Mouse (Mus musculus) heart, adult 2 months (tissue): ENCODE data around the gene Dok1. TPM values are rescaled to one million over a fixed set of nuclear protein-coding genes. Genes with fewer than 3 reads are reported as not detected.

Source experiments
- DNase-seq, 2 experiments: peaks; one replicate each; pipeline ENCODE4 v3.0.0; 2021
- H3K27ac ChIP-seq: fragments of 200-600 bp; 2 replicates; pipeline ENCODE4 v1.8.1; 2022
- H3K27me3 ChIP-seq: fragments of 200-500 bp; 2 replicates; pipeline ENCODE4 v1.6.1; 2012; ENCODE audit warnings: mild to moderate bottlenecking, low read length, inconsistent platforms, mixed read lengths; ENCODE audit not compliant: control insufficient read depth, insufficient read depth
- H3K36me3 ChIP-seq: fragments of 200-500 bp; 2 replicates; pipeline ENCODE4 v1.6.1; 2012; ENCODE audit warnings: low read length, inconsistent platforms; ENCODE audit not compliant: control insufficient read depth, insufficient read depth
- H3K4me1 ChIP-seq: fragments of 200-500 bp; 2 replicates; pipeline ENCODE4 v1.6.1; 2011; ENCODE audit warnings: low read length; ENCODE audit not compliant: control insufficient read depth, insufficient read depth
- H3K4me3 ChIP-seq: fragments of 200-600 bp; 2 replicates; pipeline ENCODE4 v1.8.1; 2022
- H3K79me2 ChIP-seq: fragments of 200-500 bp; replicated peaks from 2 replicates; pipeline ENCODE4 v1.6.1; 2012; ENCODE audit warnings: mild to moderate bottlenecking, inconsistent platforms, low read length, moderate library complexity, mixed read lengths; ENCODE audit not compliant: control insufficient read depth, insufficient read depth
- H3K9ac ChIP-seq: fragments of 200-500 bp; 2 replicates; pipeline ENCODE4 v1.6.1; 2012; ENCODE audit warnings: low read depth, mild to moderate bottlenecking, control low read depth, inconsistent platforms, low read length, mixed read lengths
- CTCF ChIP-seq: fragments of 200-600 bp; IDR thresholded peaks from 2 replicates; pipeline ENCODE4 v1.8.1; 2022; ENCODE audit warnings: antibody characterized with exemption, mild to moderate bottlenecking, moderate library complexity
- EP300 ChIP-seq: fragments of 200-500 bp; IDR thresholded peaks from 2 replicates; pipeline ENCODE4 v1.6.1; 2011; ENCODE audit warnings: low read depth, low read length, control low read depth; ENCODE audit not compliant: insufficient read depth
- POLR2A ChIP-seq: fragments of 200-500 bp; IDR thresholded peaks from 2 replicates; pipeline ENCODE4 v1.6.1; 2011; ENCODE audit warnings: mild to moderate bottlenecking, low read depth, low read length, control low read depth; ENCODE audit not compliant: insufficient read depth
- WGBS: fragments of 180-500 bp; shearing (Covaris S2); methylation state at CpG from one replicate; pipeline ENCODE4 v1.1.7; 2018; 5-methylcytosine and 5-hydroxymethylcytosine counted together
- intact Hi-C: fragments of 180-260 bp; cut with DNase I; formaldehyde crosslinking; loops from one replicate; pipeline ENCODE4 v1.15.1; 2025
- microRNA-seq, 2 experiments: library from miRNA; unstranded; fragments of <30 nt; microRNA quantifications; one replicate each; pipeline ENCODE4 v1.2.0; 2021
- polyA plus RNA-seq: library from polyadenylated mRNA; depleted of rRNA; stranded (reverse); fragments of >200 nt; gene quantifications from 2 replicates; pipeline ENCODE4 v1.2.3, GENCODE M21; 2012; rRNA removed
- total RNA-seq, 2 experiments: library from RNA; stranded (reverse); gene quantifications; 2 replicates each; pipeline ENCODE4 v1.2.3; 2021

Gene Dok1
- total and polyA plus RNA-seq, 3 experiments: 2.6 to 3.4 (median 2.6) TPM

GRCm38 (mm10) chr6:82993696-82994095 is 39.6 kb downstream of the Dok1 start:
- 24% methylated on average over 1 of the region's 1 CpGs for WGBS
- intact Hi-C loops: no loop called here

GRCm38 (mm10) chr6:82987411-82987971 is 45.8 kb downstream of the Dok1 start:
- WGBS: 37% methylated on average over 9 of the region's 9 CpGs
- Histone ChIP-seq H3K4me3 (no peak overlapping the region), H3K27ac (no peak overlapping the region), H3K9ac (no peak overlapping the region), H3K27me3 (no peaks in the 10 kb centered on the region), H3K36me3 (no peaks in the 10 kb centered on the region), H3K79me2 (no peaks in the 10 kb centered on the region), H3K4me1 (no peaks in the 10 kb centered on the region)
- DNase-seq: no peak
- intact Hi-C loops: no loop called here
- no peak for TF ChIP-seq CTCF
- TF ChIP-seq POLR2A: no peak
- no peak for TF ChIP-seq EP300

More at GRCm38 (mm10) chr6:82993696-82994095, 39.6 kb downstream of the Dok1 start:
- no peaks in the 10 kb centered on the region for H3K27me3 ChIP-seq
- no peaks in the 10 kb centered on the region for H3K36me3 ChIP-seq
- DNase-seq: no peak
- H3K4me3 ChIP-seq: no peak overlapping the region
- no peak overlapping the region for H3K27ac ChIP-seq
- no peaks in the 10 kb centered on the region for H3K79me2 ChIP-seq
- no peak for TF ChIP-seq CTCF
- no peak for TF ChIP-seq POLR2A
- no peak overlapping the region for H3K9ac ChIP-seq
- H3K4me1 ChIP-seq: peaks cover 8% of the 10 kb centered on the region

Small RNA genes within 50 kb of the gene (microRNA-seq; reads per million reads assigned to microRNA genes)
- gene Mir7040: 0 to 0.56 reads per million in 2 experiments

Other genes with a start within 250 kb of the Dok1 start
- under 1 TPM; 0.13 to 0.18 TPM for gene Sema4f, start 93.7 kb downstream of the Dok1 start, total RNA-seq
- gene Sema4f, start 93.7 kb downstream of the Dok1 start, polyA plus RNA-seq: 0.37 and 0.53 TPM in 2 replicates
- under 1 TPM in 1 of 2 experiments, not detected in 1; 0.34 TPM for gene M1ap, start 86.6 kb downstream of the Dok1 start, total RNA-seq
- 0.31 TPM in 1 of 2 replicates, not detected in the other for gene M1ap, start 86.6 kb downstream of the Dok1 start, polyA plus RNA-seq
- gene Loxl3, start 702 bp upstream of the Dok1 start, total RNA-seq: 1 to 10 TPM; 1.9 to 2.1 TPM
- 5.4 and 7.2 TPM in 2 replicates for gene Loxl3, start 702 bp upstream of the Dok1 start, polyA plus RNA-seq
- 10 to 100 TPM; 70.9 to 87.0 TPM for gene Aup1, start 21.1 kb upstream of the Dok1 start, total RNA-seq
- gene Aup1, start 21.1 kb upstream of the Dok1 start, polyA plus RNA-seq: 148 and 178 TPM in 2 replicates
- 10 to 100 TPM; 26.9 to 30.4 TPM for gene Htra2, start 21.8 kb upstream of the Dok1 start, total RNA-seq
- 35.4 and 37.6 TPM in 2 replicates for gene Htra2, start 21.8 kb upstream of the Dok1 start, polyA plus RNA-seq
- gene Dqx1, start 24.4 kb upstream of the Dok1 start, total RNA-seq: under 1 TPM; 0.65 to 0.80 TPM
- gene Dqx1, start 24.4 kb upstream of the Dok1 start, polyA plus RNA-seq: 1.4 TPM in 2 replicates
- gene Tlx2, start 36.8 kb upstream of the Dok1 start, total RNA-seq: not detected
- 0.14 TPM in 1 of 2 replicates, not detected in the other for gene Tlx2, start 36.8 kb upstream of the Dok1 start, polyA plus RNA-seq
- 1 to 10 TPM; 7.7 to 8.0 TPM for gene Pcgf1, start 44.4 kb upstream of the Dok1 start, total RNA-seq
- gene Pcgf1, start 44.4 kb upstream of the Dok1 start, polyA plus RNA-seq: 11.5 and 15.5 TPM in 2 replicates
- 1 to 10 TPM in 1 of 2 experiments, under 1 TPM in 1; 0.84 to 1.5 TPM for gene Lbx2, start 52.9 kb upstream of the Dok1 start, total RNA-seq
- gene Lbx2, start 52.9 kb upstream of the Dok1 start, polyA plus RNA-seq: 1.5 and 2.2 TPM in 2 replicates
- 1 to 10 TPM; 2.0 to 2.5 TPM for gene Ccdc142, start 68.1 kb upstream of the Dok1 start, total RNA-seq
- gene Ccdc142, start 68.1 kb upstream of the Dok1 start, polyA plus RNA-seq: 1.7 and 2.4 TPM in 2 replicates
- gene Gm42688, start 68.1 kb upstream of the Dok1 start, total RNA-seq: under 1 TPM; 0.80 to 0.94 TPM
- 1.6 TPM in 2 replicates for gene Gm42688, start 68.1 kb upstream of the Dok1 start, polyA plus RNA-seq
- gene Mrpl53, start 75.6 kb upstream of the Dok1 start, total RNA-seq: 100 to 1,000 TPM; 113 to 131 TPM
- gene Mrpl53, start 75.6 kb upstream of the Dok1 start, polyA plus RNA-seq: 91.3 and 129 TPM in 2 replicates
- 1 to 10 TPM; 7.2 to 9.9 TPM for gene Mogs, start 82.0 kb upstream of the Dok1 start, total RNA-seq
- 13.9 and 15.8 TPM in 2 replicates for gene Mogs, start 82.0 kb upstream of the Dok1 start, polyA plus RNA-seq
- gene Wbp1, start 88.1 kb upstream of the Dok1 start, total RNA-seq: 10 to 100 TPM; 70.4 to 74.6 TPM
- gene Wbp1, start 88.1 kb upstream of the Dok1 start, polyA plus RNA-seq: 152 TPM in 2 replicates
- 10 to 100 TPM; 13.1 to 15.1 TPM for gene Ino80b, start 92.0 kb upstream of the Dok1 start, total RNA-seq
- gene Ino80b, start 92.0 kb upstream of the Dok1 start, polyA plus RNA-seq: 5.5 and 9.5 TPM in 2 replicates
- gene Rtkn, start 102.0 kb upstream of the Dok1 start, total RNA-seq: 1 to 10 TPM; 5.2 to 6.7 TPM
- 18.6 and 27.7 TPM in 2 replicates for gene Rtkn, start 102.0 kb upstream of the Dok1 start, polyA plus RNA-seq
- gene Wdr54, start 122.9 kb upstream of the Dok1 start, total RNA-seq: 1 to 10 TPM in 1 of 2 experiments, under 1 TPM in 1; 0.89 to 1.3 TPM
- gene Wdr54, start 122.9 kb upstream of the Dok1 start, polyA plus RNA-seq: 2.1 and 2.7 TPM in 2 replicates
- under 1 TPM; 0.10 to 0.25 TPM for gene 1700003E16Rik, start 122.9 kb upstream of the Dok1 start, total RNA-seq
- gene 1700003E16Rik, start 122.9 kb upstream of the Dok1 start, polyA plus RNA-seq: 0.53 and 0.57 TPM in 2 replicates
- gene Dctn1, start 132.4 kb upstream of the Dok1 start, total RNA-seq: 100 to 1,000 TPM; 125 to 141 TPM
- gene Dctn1, start 132.4 kb upstream of the Dok1 start, polyA plus RNA-seq: 84.2 and 89.1 TPM in 2 replicates
- not detected for gene Slc4a5, start 186.4 kb upstream of the Dok1 start, total RNA-seq
- 0.61 TPM in 1 of 2 replicates, not detected in the other for gene Slc4a5, start 186.4 kb upstream of the Dok1 start, polyA plus RNA-seq